In the genomic region with DNA sequence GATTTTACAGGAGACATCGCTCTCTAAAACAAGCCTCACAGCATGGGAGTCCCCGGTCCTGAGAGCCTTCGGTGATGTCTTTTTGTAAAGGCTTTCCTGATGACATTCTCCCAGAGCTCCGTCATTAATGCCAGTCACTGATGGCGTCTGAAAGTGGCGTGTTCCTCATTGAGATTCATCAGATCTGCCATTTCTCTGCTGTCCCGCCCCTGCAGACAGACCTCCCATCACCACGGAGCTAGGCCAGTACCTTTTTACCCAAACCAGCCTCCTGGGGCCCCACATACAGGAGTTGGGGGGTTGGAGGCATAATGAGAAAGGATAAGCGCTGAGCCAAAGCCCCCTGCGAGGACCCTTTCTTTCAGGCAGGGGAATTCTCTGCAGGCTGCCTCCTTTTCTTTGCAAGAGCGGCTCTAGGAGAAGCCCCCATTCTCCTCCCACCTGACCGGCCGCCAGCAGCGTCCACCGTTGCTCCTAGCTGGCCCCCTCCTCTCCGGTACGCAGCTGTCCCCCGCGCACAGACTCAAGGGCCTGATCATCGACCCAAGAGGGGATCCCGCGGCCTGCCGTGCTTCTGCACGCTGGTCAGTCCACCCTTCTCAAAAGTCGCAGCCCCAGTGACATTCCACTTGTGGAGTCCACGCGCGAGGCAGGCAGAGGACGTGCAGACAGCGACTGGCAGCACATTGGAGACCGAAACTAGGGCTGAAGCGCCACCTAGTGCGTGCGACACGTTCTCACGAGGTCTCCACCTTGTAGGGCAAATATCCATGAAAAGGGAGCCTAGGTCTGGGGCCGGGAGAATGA, we compare ENCODE assay signal across 8 mouse cellular contexts. TPM values are rescaled to one million over a fixed set of nuclear protein-coding genes. Genes with fewer than 3 reads are reported as not detected.
DNase-seq lines count a peak whose midpoint lies in the region; ATAC-seq and TF ChIP-seq lines count a peak whose summit lies in the region.

No protein-coding gene starts in this region.

- peak overlapping the region; percentile 86 for H3K4me2 ChIP-seq in limb, embryonic 15.5 days
- peak overlapping the region; percentile 93 for H3K4me2 ChIP-seq in midbrain, embryonic 16.5 days (ENCODE audit: low read length)

- H3K9me3 ChIP-seq in limb, embryonic 15.5 days, result no peaks in the 10 kb centered on the region
- H3K9me3 ChIP-seq in midbrain, embryonic 16.5 days (replicated peaks; ENCODE audit: control insufficient read depth, low read length, poor library complexity, severe bottlenecking), result no peaks in the 10 kb centered on the region

- peak overlapping the region; percentile 5; the same call in 1 of the 2 replicates for H3K4me3 ChIP-seq in cortical plate, adult 2 months (ENCODE audit: insufficient read depth, low read length)
- H3K4me3 ChIP-seq in limb, embryonic 15.5 days, result peak overlapping the region; percentile 45
- H3K4me3 ChIP-seq in midbrain, embryonic 16.5 days (ENCODE audit: low read depth, low read length), result peak overlapping the region; percentile 49

- H3K27ac ChIP-seq in cortical plate, adult 2 months (ENCODE audit: insufficient read depth, low read length), result no peak overlapping the region
- no peak overlapping the region for H3K27ac ChIP-seq in limb, embryonic 15.5 days
- no peak overlapping the region; the same call in 1 of the 2 replicates for H3K27ac ChIP-seq in midbrain, embryonic 16.5 days (ENCODE audit: low read length)

- H3K4me1 ChIP-seq in cortical plate, adult 2 months (ENCODE audit: control insufficient read depth, insufficient read depth, low read length), result no peaks in the 10 kb centered on the region; the same call in 1 of the 2 replicates
- H3K4me1 ChIP-seq in limb, embryonic 15.5 days, result peaks cover 26% of the 10 kb centered on the region
- peaks cover 21% of the 10 kb centered on the region for H3K4me1 ChIP-seq in midbrain, embryonic 16.5 days (ENCODE audit: control insufficient read depth, insufficient read depth, low read length)

- TF ChIP-seq POLR2A in cortical plate, adult 2 months (IDR thresholded peaks at IDR 0.05; ENCODE audit: extremely low read depth, insufficient read depth, low read length), result no peak

- peak; percentile 73 for ATAC-seq in granulocyte monocyte progenitor cell, adult 5-6 weeks (replicated peaks; ENCODE audit: poor library complexity, severe bottlenecking)
- peak; percentile 40; the same call in 1 of the 2 replicates for ATAC-seq in limb, embryonic 15.5 days (ENCODE audit: insufficient number of reproducible peaks, low FRiP score, low TSS enrichment, low read depth)
- ATAC-seq in midbrain, embryonic 16.5 days, result peak; percentile 83

- H3K27me3 ChIP-seq in limb, embryonic 15.5 days, result peaks cover 61% of the 10 kb centered on the region
- peaks cover 17% of the 10 kb centered on the region for H3K27me3 ChIP-seq in midbrain, embryonic 16.5 days (ENCODE audit: control insufficient read depth, insufficient read depth, low read depth, low read length)

- DNase-seq in urinary bladder, postnatal 14 days (ENCODE audit: low spot score), result peak; percentile 79
- DNase-seq in urinary bladder, postnatal 10 days (ENCODE audit: low spot score), result no peak
- peak; percentile 74 for DNase-seq in kidney, adult 18-20 months
- peak; percentile 23 to 69 for DNase-seq in spleen, postnatal 10 days (ENCODE audit: low spot score in 2 of 2)

- under 1% methylated on average over 37 of the region's 37 CpGs for WGBS in limb, embryonic 15.5 days
- under 1% methylated on average over 37 of the region's 37 CpGs for WGBS in midbrain, embryonic 16.5 days

- H3K36me3 ChIP-seq in limb, embryonic 15.5 days, result no peaks in the 10 kb centered on the region
- no peaks in the 10 kb centered on the region for H3K36me3 ChIP-seq in midbrain, embryonic 16.5 days (ENCODE audit: control insufficient read depth, insufficient read depth, low read length)

- H3K9ac ChIP-seq in limb, embryonic 15.5 days, result 0 out of 2 replicates have a peak overlapping the region, but pooled peaks have one; percentile 18
- peak overlapping the region; percentile 55 for H3K9ac ChIP-seq in midbrain, embryonic 16.5 days (ENCODE audit: low read depth, low read length)

- TF ChIP-seq CTCF in cortical plate, adult 2 months (IDR thresholded peaks at IDR 0.05; ENCODE audit: extremely low read depth, insufficient read depth, low read length), result peak; percentile 91

RNA-seq across cellular contexts. Expression of gene Fgf15, which starts 0.8 kb away (rescaled TPM):
- polyA plus RNA-seq in cortical plate, adult 2 months (2012; rRNA removed), result not detected in 2 replicates
- not detected in 2 replicates for total RNA-seq in granulocyte monocyte progenitor cell, adult 5-6 weeks (2014; fragmentation: Nextera tagmentation)
- total RNA-seq in granulocyte monocyte progenitor cell, adult 5-6 weeks (2017), result 0.09 TPM in 1 of 2 replicates, not detected in the other
- not detected in 2 replicates for polyA plus RNA-seq in limb, embryonic 15.5 days (2015; fragmentation: Nextera tagmentation; extraction: Ambion mirVana)
- 19.0 and 35.9 TPM in 2 replicates for polyA plus RNA-seq in midbrain, embryonic 16.5 days (2015; fragmentation: Nextera tagmentation; extraction: Ambion mirVana)

RNA-seq across cellular contexts. Expression of gene LTO1, which starts 19.4 kb away (rescaled TPM):
- polyA plus RNA-seq in cortical plate, adult 2 months (2012; rRNA removed), result 34.9 and 37.6 TPM in 2 replicates
- 13.3 and 20.9 TPM in 2 replicates for total RNA-seq in granulocyte monocyte progenitor cell, adult 5-6 weeks (2014; fragmentation: Nextera tagmentation)
- 16.6 and 20.8 TPM in 2 replicates for total RNA-seq in granulocyte monocyte progenitor cell, adult 5-6 weeks (2017)
- 27.9 and 28.1 TPM in 2 replicates for polyA plus RNA-seq in limb, embryonic 15.5 days (2015; fragmentation: Nextera tagmentation; extraction: Ambion mirVana)
- 31.1 and 36.0 TPM in 2 replicates for polyA plus RNA-seq in midbrain, embryonic 16.5 days (2015; fragmentation: Nextera tagmentation; extraction: Ambion mirVana)

RNA-seq across cellular contexts. Expression of gene Ccnd1, which starts 44.2 kb away (rescaled TPM):
- polyA plus RNA-seq in cortical plate, adult 2 months (2012; rRNA removed), result 27.7 and 28.2 TPM in 2 replicates
- 6.0 and 10.6 TPM in 2 replicates for total RNA-seq in granulocyte monocyte progenitor cell, adult 5-6 weeks (2014; fragmentation: Nextera tagmentation)
- 6.2 and 8.9 TPM in 2 replicates for total RNA-seq in granulocyte monocyte progenitor cell, adult 5-6 weeks (2017)
- 129 TPM in 2 replicates for polyA plus RNA-seq in limb, embryonic 15.5 days (2015; fragmentation: Nextera tagmentation; extraction: Ambion mirVana)
- 21.5 and 31.5 TPM in 2 replicates for polyA plus RNA-seq in midbrain, embryonic 16.5 days (2015; fragmentation: Nextera tagmentation; extraction: Ambion mirVana)

RNA-seq across cellular contexts. Expression of gene Fgf4, which starts 48.3 kb away (rescaled TPM):
- polyA plus RNA-seq in cortical plate, adult 2 months (2012; rRNA removed), result not detected in 2 replicates
- total RNA-seq in granulocyte monocyte progenitor cell, adult 5-6 weeks (2014; fragmentation: Nextera tagmentation), result not detected in 2 replicates
- not detected in 2 replicates for total RNA-seq in granulocyte monocyte progenitor cell, adult 5-6 weeks (2017)
- 0.38 and 0.61 TPM in 2 replicates for polyA plus RNA-seq in limb, embryonic 15.5 days (2015; fragmentation: Nextera tagmentation; extraction: Ambion mirVana)
- not detected in 2 replicates for polyA plus RNA-seq in midbrain, embryonic 16.5 days (2015; fragmentation: Nextera tagmentation; extraction: Ambion mirVana)

RNA-seq across cellular contexts. Expression of gene Fgf3, which starts 57.6 kb away (rescaled TPM):
- 0.34 and 0.65 TPM in 2 replicates for polyA plus RNA-seq in cortical plate, adult 2 months (2012; rRNA removed)
- 1.5 and 9.8 TPM in 2 replicates for total RNA-seq in granulocyte monocyte progenitor cell, adult 5-6 weeks (2014; fragmentation: Nextera tagmentation)
- 0.82 and 2.2 TPM in 2 replicates for total RNA-seq in granulocyte monocyte progenitor cell, adult 5-6 weeks (2017)
- 0.06 and 0.12 TPM in 2 replicates for polyA plus RNA-seq in limb, embryonic 15.5 days (2015; fragmentation: Nextera tagmentation; extraction: Ambion mirVana)
- 1.4 and 2.0 TPM in 2 replicates for polyA plus RNA-seq in midbrain, embryonic 16.5 days (2015; fragmentation: Nextera tagmentation; extraction: Ambion mirVana)

Comparison
In these comparisons a context has a peak if more than half of its experiments do, and no peak if none do; other contexts are left out.
1. RNA of gene Fgf15, which starts 0.8 kb away (polyA plus RNA-seq): 19.0 to 35.9 TPM in midbrain, embryonic 16.5 days; not detected in cortical plate, adult 2 months and not detected in limb, embryonic 15.5 days; every median in the first group is over 10 times any median in the second.
2. Peak in every context shown above with its lines, with median percentiles within 50 percentile points of each other: H3K4me3 ChIP-seq and ATAC-seq.